Mouse (Mus musculus): ENCODE data around the gene Eif2ak3. TPM values are rescaled to one million over a fixed set of nuclear protein-coding genes. Genes with fewer than 3 reads are reported as not detected.

The Eif2ak3 gene
- polyA plus RNA-seq, 1 experiment = 12.8 TPM

GRCm38 (mm10) chr6:70898166-70898565, 53.9 kb downstream of the Eif2ak3 start:
- H3K4me1 ChIP-seq (ENCODE audit: control insufficient read depth, insufficient read depth, low read length) = no peaks in the 10 kb centered on the region
- TF ChIP-seq POLR2A (IDR thresholded peaks at IDR 0.05; ENCODE audit: insufficient read depth, low read length) = no peak
- TF ChIP-seq CTCF (IDR thresholded peaks at IDR 0.05; ENCODE audit: low read depth, low read length) = peak; percentile 14
- H3K9ac ChIP-seq (ENCODE audit: low read depth, poor library complexity, severe bottlenecking) = no peak overlapping the region
- no peak overlapping the region for H3K4me3 ChIP-seq (ENCODE audit: low read depth, low read length)
- H3K9me3 ChIP-seq (replicated peaks; ENCODE audit: control insufficient read depth, insufficient read depth, low read length, poor library complexity, severe bottlenecking) = no peaks in the 10 kb centered on the region
- H3K27me3 ChIP-seq (ENCODE audit: control insufficient read depth, insufficient read depth, low read length, poor library complexity, severe bottlenecking) = no peaks in the 10 kb centered on the region
- no peak overlapping the region for H3K27ac ChIP-seq (ENCODE audit: insufficient read depth, low read length)
- peaks cover 11% of the 10 kb centered on the region; the same call in 1 of the 2 replicates for H3K36me3 ChIP-seq (ENCODE audit: control insufficient read depth, insufficient read depth, low read length, poor library complexity, severe bottlenecking)

DNA sequence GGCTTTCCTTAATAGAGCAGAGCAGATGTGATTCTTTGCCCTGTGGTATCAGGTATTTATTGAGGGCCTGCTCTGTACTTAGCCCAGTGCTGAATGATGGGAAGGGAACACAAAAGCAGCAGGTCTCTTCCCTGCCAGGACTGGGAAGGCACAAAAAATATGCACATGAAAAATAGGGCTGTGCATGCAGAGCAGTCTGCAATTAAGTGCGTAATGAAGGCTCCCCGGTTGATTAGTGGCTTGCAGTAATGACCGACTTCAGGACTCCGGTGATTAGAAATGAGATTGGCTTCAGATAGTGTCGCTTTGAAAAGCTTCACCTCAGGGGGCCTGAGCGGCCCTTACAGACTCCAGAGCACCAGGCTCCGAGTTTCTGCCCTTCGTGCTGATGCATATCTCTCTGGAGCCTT, 55.3 kb downstream of the Eif2ak3 start:
- Histone ChIP-seq H3K4me3 (ENCODE audit: low read depth, low read length) (no peak overlapping the region), H3K36me3 (ENCODE audit: control insufficient read depth, insufficient read depth, low read length, poor library complexity, severe bottlenecking) (peaks cover 12% of the 10 kb centered on the region; the same call in 1 of the 2 replicates), H3K9ac (ENCODE audit: low read depth, poor library complexity, severe bottlenecking) (no peak overlapping the region), H3K27ac (ENCODE audit: insufficient read depth, low read length) (no peak overlapping the region), H3K4me1 (ENCODE audit: control insufficient read depth, insufficient read depth, low read length) (no peaks in the 10 kb centered on the region), H3K27me3 (ENCODE audit: control insufficient read depth, insufficient read depth, low read length, poor library complexity, severe bottlenecking) (no peaks in the 10 kb centered on the region), H3K9me3 (replicated peaks; ENCODE audit: control insufficient read depth, insufficient read depth, low read length, poor library complexity, severe bottlenecking) (no peaks in the 10 kb centered on the region)
- TF ChIP-seq EP300 (IDR thresholded peaks at IDR 0.05; ENCODE audit: insufficient read depth, low read depth, low read length) = peak; percentile 2; the same call in 1 of the 2 replicates
- no peak for TF ChIP-seq CTCF (IDR thresholded peaks at IDR 0.05; ENCODE audit: low read depth, low read length)

- Histone ChIP-seq H3K27me3 (ENCODE audit: control insufficient read depth, insufficient read depth, low read length, poor library complexity, severe bottlenecking) (no peaks in the 10 kb centered on the region), H3K9ac (ENCODE audit: low read depth, poor library complexity, severe bottlenecking) (no peak overlapping the region), H3K4me3 (ENCODE audit: low read depth, low read length) (no peak overlapping the region), H3K27ac (ENCODE audit: insufficient read depth, low read length) (no peak overlapping the region), H3K36me3 (ENCODE audit: control insufficient read depth, insufficient read depth, low read length, poor library complexity, severe bottlenecking) (0 out of 2 replicates have a peak, but pooled peaks cover 7% of the 10 kb centered on the region), H3K9me3 (replicated peaks; ENCODE audit: control insufficient read depth, insufficient read depth, low read length, poor library complexity, severe bottlenecking) (no peaks in the 10 kb centered on the region), H3K4me1 (ENCODE audit: control insufficient read depth, insufficient read depth, low read length) (no peaks in the 10 kb centered on the region)
- TF ChIP-seq CTCF (IDR thresholded peaks at IDR 0.05; ENCODE audit: low read depth, low read length) (no peak), EP300 (IDR thresholded peaks at IDR 0.05; ENCODE audit: insufficient read depth, low read depth, low read length) (no peak), POLR2A (IDR thresholded peaks at IDR 0.05; ENCODE audit: insufficient read depth, low read length) (no peak)
Observed at GRCm38 (mm10) chr6:70903689-70904088, 59.4 kb downstream of the Eif2ak3 start.

DNA sequence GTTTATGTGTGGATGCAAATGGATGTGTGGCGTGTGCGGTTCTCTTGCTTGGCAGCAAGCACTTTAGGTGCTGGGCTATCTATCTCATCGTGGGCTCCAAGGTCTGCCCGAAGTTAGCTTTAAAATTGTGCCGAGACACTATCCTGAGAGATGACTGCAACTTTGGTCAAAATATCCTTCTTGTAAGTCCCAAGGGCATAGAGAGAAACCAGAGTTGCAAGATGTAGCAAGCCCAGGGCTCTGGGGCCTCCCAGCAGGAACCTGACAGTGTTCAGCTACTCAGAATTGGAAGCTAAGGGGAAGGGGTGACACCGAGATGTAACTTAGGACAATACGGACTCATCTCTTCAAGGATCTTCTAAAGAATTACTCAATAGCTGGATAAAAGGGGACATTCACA, 65.3 kb downstream of the Eif2ak3 start:
- H3K4me1 ChIP-seq (ENCODE audit: control insufficient read depth, insufficient read depth, low read length) = no peaks in the 10 kb centered on the region
- H3K27me3 ChIP-seq (ENCODE audit: control insufficient read depth, insufficient read depth, low read length, poor library complexity, severe bottlenecking) = no peaks in the 10 kb centered on the region
- H3K9me3 ChIP-seq (replicated peaks; ENCODE audit: control insufficient read depth, insufficient read depth, low read length, poor library complexity, severe bottlenecking) = no peaks in the 10 kb centered on the region
- 0 out of 2 replicates have a peak, but pooled peaks cover 1% of the 10 kb centered on the region for H3K36me3 ChIP-seq (ENCODE audit: control insufficient read depth, insufficient read depth, low read length, poor library complexity, severe bottlenecking)
- no peak overlapping the region for H3K4me3 ChIP-seq (ENCODE audit: low read depth, low read length)
- no peak overlapping the region for H3K9ac ChIP-seq (ENCODE audit: low read depth, poor library complexity, severe bottlenecking)
- no peak for TF ChIP-seq CTCF (IDR thresholded peaks at IDR 0.05; ENCODE audit: low read depth, low read length)
- no peak for TF ChIP-seq POLR2A (IDR thresholded peaks at IDR 0.05; ENCODE audit: insufficient read depth, low read length)
- TF ChIP-seq EP300 (IDR thresholded peaks at IDR 0.05; ENCODE audit: insufficient read depth, low read depth, low read length) = no peak
- no peak overlapping the region for H3K27ac ChIP-seq (ENCODE audit: insufficient read depth, low read length)

- H3K4me3 ChIP-seq (ENCODE audit: low read depth, low read length) = no peak overlapping the region
- no peaks in the 10 kb centered on the region for H3K36me3 ChIP-seq (ENCODE audit: control insufficient read depth, insufficient read depth, low read length, poor library complexity, severe bottlenecking)
- H3K4me1 ChIP-seq (ENCODE audit: control insufficient read depth, insufficient read depth, low read length) = no peaks in the 10 kb centered on the region
- no peaks in the 10 kb centered on the region for H3K9me3 ChIP-seq (replicated peaks; ENCODE audit: control insufficient read depth, insufficient read depth, low read length, poor library complexity, severe bottlenecking)
- no peak overlapping the region for H3K9ac ChIP-seq (ENCODE audit: low read depth, poor library complexity, severe bottlenecking)
- no peak overlapping the region for H3K27ac ChIP-seq (ENCODE audit: insufficient read depth, low read length)
- TF ChIP-seq CTCF (IDR thresholded peaks at IDR 0.05; ENCODE audit: low read depth, low read length) (no peak), EP300 (IDR thresholded peaks at IDR 0.05; ENCODE audit: insufficient read depth, low read depth, low read length) (no peak)
- no peaks in the 10 kb centered on the region for H3K27me3 ChIP-seq (ENCODE audit: control insufficient read depth, insufficient read depth, low read length, poor library complexity, severe bottlenecking)
Observed at GRCm38 (mm10) chr6:70910285-70910684, 66.0 kb downstream of the Eif2ak3 start.

DNA sequence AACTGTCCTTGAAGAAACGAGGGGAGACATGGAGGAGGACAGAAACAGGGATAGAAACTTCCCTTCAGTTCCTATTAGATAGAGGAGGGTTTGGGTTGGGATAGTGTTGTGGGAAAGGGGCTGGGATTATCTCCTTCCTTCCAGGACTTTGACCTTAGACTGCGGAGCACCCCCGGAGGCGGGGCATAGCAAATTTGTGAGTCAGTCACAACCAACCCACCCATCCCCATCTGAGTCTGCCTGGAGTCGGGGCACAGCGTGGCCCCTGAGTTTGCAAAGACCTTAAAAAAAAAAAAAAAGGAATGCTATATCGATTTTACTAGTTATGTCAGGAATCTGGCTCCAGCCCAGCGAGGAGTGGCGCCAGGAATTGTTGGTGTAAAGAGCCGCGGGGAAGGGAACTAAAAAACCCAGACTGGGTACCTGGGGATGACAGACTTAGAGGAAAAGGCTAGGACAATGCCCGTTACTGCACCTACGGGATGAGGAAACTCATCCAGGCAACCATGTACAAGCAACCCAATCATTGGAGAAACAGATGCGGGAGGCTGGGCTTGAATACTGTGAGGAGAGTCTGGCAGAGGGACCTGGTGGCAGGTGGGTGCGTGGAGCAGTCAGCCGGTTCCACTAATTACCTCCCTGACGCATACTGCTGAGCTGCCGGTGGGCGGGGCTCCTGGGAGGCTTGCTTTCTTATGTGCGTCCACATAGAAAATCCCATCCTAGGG, 67.5 kb downstream of the Eif2ak3 start:
- TF ChIP-seq EP300 (IDR thresholded peaks at IDR 0.05; ENCODE audit: insufficient read depth, low read depth, low read length) (no peak), CTCF (IDR thresholded peaks at IDR 0.05; ENCODE audit: low read depth, low read length) (no peak), POLR2A (IDR thresholded peaks at IDR 0.05; ENCODE audit: insufficient read depth, low read length) (no peak)
- H3K4me3 ChIP-seq (ENCODE audit: low read depth, low read length) = no peak overlapping the region; the same call in 1 of the 2 replicates
- H3K27me3 ChIP-seq (ENCODE audit: control insufficient read depth, insufficient read depth, low read length, poor library complexity, severe bottlenecking) = no peaks in the 10 kb centered on the region
- no peaks in the 10 kb centered on the region for H3K9me3 ChIP-seq (replicated peaks; ENCODE audit: control insufficient read depth, insufficient read depth, low read length, poor library complexity, severe bottlenecking)
- no peaks in the 10 kb centered on the region for H3K4me1 ChIP-seq (ENCODE audit: control insufficient read depth, insufficient read depth, low read length)
- H3K36me3 ChIP-seq (ENCODE audit: control insufficient read depth, insufficient read depth, low read length, poor library complexity, severe bottlenecking) = no peaks in the 10 kb centered on the region
- no peak overlapping the region for H3K27ac ChIP-seq (ENCODE audit: insufficient read depth, low read length)
- no peak overlapping the region for H3K9ac ChIP-seq (ENCODE audit: low read depth, poor library complexity, severe bottlenecking)
